Mouse (Mus musculus): Measurements from ENCODE around the gene Chd3. TPM values are rescaled to one million over a fixed set of nuclear protein-coding genes. Genes with fewer than 3 reads are reported as not detected.

The Chd3 gene
- 83.5 and 83.7 TPM in 2 replicates for polyA plus RNA-seq (2015; fragmentation: Nextera tagmentation; extraction: Ambion mirVana)

GRCm38 (mm10) chr11:69369215-69369989, at the start of gene Chd3:
TSS of gene Chd3 (minus strand) at chr11:69369406.
- H3K4me1 ChIP-seq (replicated peaks), result peaks cover 59% of the 10 kb centered on the region
- H3K27me3 ChIP-seq, result no peaks in the 10 kb centered on the region
- peak within 1 kb of the TSS; percentile 88 for H3K4me2 ChIP-seq
- no peak for ATAC-seq (ENCODE audit: low FRiP score, low read depth)
- H3K9ac ChIP-seq, result peak within 1 kb of the TSS; percentile 99
- peak within 1 kb of the TSS; percentile 100 for H3K27ac ChIP-seq (replicated peaks)
- 2% methylated on average over 10 of the region's 34 CpGs for WGBS
- no peaks in the 10 kb centered on the region for H3K36me3 ChIP-seq
- H3K9me3 ChIP-seq, result no peaks in the 10 kb centered on the region
- H3K4me3 ChIP-seq, result peak within 1 kb of the TSS; percentile 91

GRCm38 (mm10) chr11:69417449-69418384, 48.5 kb upstream of the Chd3 start:
- Histone ChIP-seq H3K4me2 (peak overlapping the region; percentile 96), H3K36me3 (peaks cover 1% of the 10 kb centered on the region; the same call in 1 of the 2 replicates), H3K9me3 (no peaks in the 10 kb centered on the region), H3K4me1 (replicated peaks) (peaks cover 72% of the 10 kb centered on the region), H3K27ac (replicated peaks) (peak overlapping the region; percentile 98), H3K9ac (peak overlapping the region; percentile 41), H3K4me3 (peak overlapping the region; percentile 65), H3K27me3 (peaks cover 23% of the 10 kb centered on the region)
- peak; percentile 27 for ATAC-seq (ENCODE audit: low FRiP score, low read depth)
- WGBS, result under 1% methylated on average over 39 of the region's 39 CpGs

- Histone ChIP-seq H3K27ac (replicated peaks) (peak overlapping the region; percentile 98), H3K27me3 (peaks cover 16% of the 10 kb centered on the region), H3K4me3 (peak overlapping the region; percentile 65), H3K9me3 (no peaks in the 10 kb centered on the region), H3K4me2 (peak overlapping the region; percentile 96), H3K4me1 (replicated peaks) (peaks cover 79% of the 10 kb centered on the region), H3K9ac (peak overlapping the region; percentile 41), H3K36me3 (peaks cover 6% of the 10 kb centered on the region; the same call in 1 of the 2 replicates)
- no peak for ATAC-seq (ENCODE audit: low FRiP score, low read depth)
- WGBS, result 1% methylated on average over 8 of the region's 8 CpGs
These were observed 47.8 kb upstream of the Chd3 start for GRCm38 (mm10) chr11:69416921-69417448.

- 1% methylated on average over 4 of the region's 4 CpGs for WGBS
- peak overlapping the region; percentile 96 for H3K4me2 ChIP-seq
- no peak for ATAC-seq (ENCODE audit: low FRiP score, low read depth)
- H3K4me3 ChIP-seq, result peak overlapping the region; percentile 65
- H3K4me1 ChIP-seq (replicated peaks), result peaks cover 82% of the 10 kb centered on the region
- peak overlapping the region; percentile 41 for H3K9ac ChIP-seq
- no peaks in the 10 kb centered on the region for H3K9me3 ChIP-seq
- H3K27ac ChIP-seq (replicated peaks), result peak overlapping the region; percentile 98
- peaks cover 12% of the 10 kb centered on the region for H3K27me3 ChIP-seq
- peaks cover 9% of the 10 kb centered on the region; the same call in 1 of the 2 replicates for H3K36me3 ChIP-seq
These were observed 47.3 kb upstream of the Chd3 start for GRCm38 (mm10) chr11:69416509-69416908.

- Histone ChIP-seq H3K9ac (peak overlapping the region; percentile 86), H3K4me2 (peak overlapping the region; percentile 96), H3K36me3 (peaks cover 9% of the 10 kb centered on the region; the same call in 1 of the 2 replicates), H3K9me3 (no peaks in the 10 kb centered on the region), H3K4me3 (peak overlapping the region; percentile 65), H3K4me1 (replicated peaks) (peaks cover 79% of the 10 kb centered on the region), H3K27ac (replicated peaks) (peak overlapping the region; percentile 98), H3K27me3 (peaks cover 5% of the 10 kb centered on the region; the same call in 1 of the 2 replicates)
- under 1% methylated on average over 11 of the region's 25 CpGs for WGBS
- ATAC-seq (ENCODE audit: low FRiP score, low read depth), result no peak
These were observed 46.7 kb upstream of the Chd3 start for GRCm38 (mm10) chr11:69415668-69416451.

- H3K36me3 ChIP-seq, result peaks cover 9% of the 10 kb centered on the region; the same call in 1 of the 2 replicates
- WGBS, result 0% methylated on average over 3 of the region's 3 CpGs
- peak overlapping the region; percentile 86 for H3K9ac ChIP-seq
- peaks cover 74% of the 10 kb centered on the region for H3K4me1 ChIP-seq (replicated peaks)
- peak overlapping the region; percentile 65 for H3K4me3 ChIP-seq
- no peaks in the 10 kb centered on the region for H3K27me3 ChIP-seq
- H3K9me3 ChIP-seq, result no peaks in the 10 kb centered on the region
- peak overlapping the region; percentile 96 for H3K4me2 ChIP-seq
- peak; percentile 17 for ATAC-seq (ENCODE audit: low FRiP score, low read depth)
- H3K27ac ChIP-seq (replicated peaks), result peak overlapping the region; percentile 98
These were observed 46.1 kb upstream of the Chd3 start for GRCm38 (mm10) chr11:69415327-69415667.

GRCm38 (mm10) chr11:69414421-69415326, 45.5 kb upstream of the Chd3 start:
- H3K9me3 ChIP-seq, result no peaks in the 10 kb centered on the region
- peaks cover 9% of the 10 kb centered on the region; the same call in 1 of the 2 replicates for H3K36me3 ChIP-seq
- peak overlapping the region; percentile 65 for H3K4me3 ChIP-seq
- H3K4me1 ChIP-seq (replicated peaks), result peaks cover 70% of the 10 kb centered on the region
- WGBS, result 10% methylated on average over 4 of the region's 4 CpGs
- peak overlapping the region; percentile 96 for H3K4me2 ChIP-seq
- ATAC-seq (ENCODE audit: low FRiP score, low read depth), result no peak
- H3K9ac ChIP-seq, result peak overlapping the region; percentile 86
- H3K27me3 ChIP-seq, result no peaks in the 10 kb centered on the region
- peak overlapping the region; percentile 98 for H3K27ac ChIP-seq (replicated peaks)

GRCm38 (mm10) chr11:69413221-69414181, 44.3 kb upstream of the Chd3 start, which contains the start of gene Kdm6b:
TSS of gene Kdm6b (minus strand) at chr11:69413675.
- no peaks in the 10 kb centered on the region for H3K27me3 ChIP-seq
- H3K4me3 ChIP-seq, result peak within 1 kb of the TSS; percentile 65
- peaks cover 9% of the 10 kb centered on the region; the same call in 1 of the 2 replicates for H3K36me3 ChIP-seq
- peak within 1 kb of the TSS; percentile 98 for H3K27ac ChIP-seq (replicated peaks)
- peak within 1 kb of the TSS; percentile 73 for H3K9ac ChIP-seq
- peaks cover 74% of the 10 kb centered on the region for H3K4me1 ChIP-seq (replicated peaks)
- no peaks in the 10 kb centered on the region for H3K9me3 ChIP-seq
- peak within 1 kb of the TSS; percentile 96 for H3K4me2 ChIP-seq
- no peak for ATAC-seq (ENCODE audit: low FRiP score, low read depth)
- 29% methylated on average over 12 of the region's 12 CpGs for WGBS

GRCm38 (mm10) chr11:69412548-69412947, 43.3 kb upstream of the Chd3 start:
- Histone ChIP-seq H3K27me3 (no peaks in the 10 kb centered on the region), H3K4me1 (replicated peaks) (peaks cover 78% of the 10 kb centered on the region), H3K4me2 (peak overlapping the region; percentile 96), H3K9ac (peak overlapping the region; percentile 73), H3K27ac (replicated peaks) (peak overlapping the region; percentile 36; the same call in 1 of the 2 replicates), H3K36me3 (peaks cover 13% of the 10 kb centered on the region), H3K4me3 (peak overlapping the region; percentile 65), H3K9me3 (no peaks in the 10 kb centered on the region)
- ATAC-seq (ENCODE audit: low FRiP score, low read depth), result no peak
- WGBS, result 55% methylated on average over 7 of the region's 7 CpGs

Measured in hindbrain, embryonic 15.5 days (tissue).